In genomic region chr5:113892005-113892404, GRCm38 (mm10) we compare ENCODE assay signal across 14 mouse cellular contexts.
"Had no signal": no experiment of that assay in that cellular context is flagged by ENCODE, and none has a peak within 500 bp of the region (broad histone marks: within the 10 kb centered on the region; RNA-seq: fewer than 3 reads in every experiment).

No protein-coding gene starts in this region.

- H3K27ac ChIP-seq: left cerebral cortex, adult 2 months; limb, embryonic 10.5 days; liver, embryonic 15.5 days; macrophage; midbrain, embryonic 12.5 days had no signal

- H3K36me3 ChIP-seq: liver, embryonic 15.5 days had no signal

- H3K27me3 ChIP-seq: liver, embryonic 15.5 days; megakaryocyte, embryonic 14.5 days; midbrain, embryonic 12.5 days had no signal

- DNase-seq: kidney, adult 18-20 months; kidney, postnatal 25 days; lung, adult 2 months; lung, postnatal 14 days; right cerebral cortex, adult 18-20 months; right cerebral cortex, postnatal 25 days; thymus, postnatal 36 days had no signal

- H3K9me3 ChIP-seq: limb, embryonic 10.5 days; liver, embryonic 15.5 days; megakaryocyte, embryonic 14.5 days; midbrain, embryonic 12.5 days had no signal

- H3K4me2 ChIP-seq: liver, embryonic 11.5 days; liver, embryonic 15.5 days; midbrain, embryonic 12.5 days had no signal

- H3K4me3 ChIP-seq: left cerebral cortex, adult 2 months; limb, embryonic 10.5 days; liver, embryonic 15.5 days; megakaryocyte, embryonic 14.5 days; midbrain, embryonic 12.5 days had no signal

- H3K9ac ChIP-seq: liver, embryonic 15.5 days; midbrain, embryonic 12.5 days had no signal
